Mouse (Mus musculus): ENCODE measurements at regions not wholly inside any gene's neighbourhood (a gene's known extent, or its start where the extent isn't known, plus 50 kb on each side); places are given as distances from the start of the nearest gene placed in this dataset.
A peak's percentile ranks its signal among the peaks of the same experiment; 100 is the strongest.

DNA sequence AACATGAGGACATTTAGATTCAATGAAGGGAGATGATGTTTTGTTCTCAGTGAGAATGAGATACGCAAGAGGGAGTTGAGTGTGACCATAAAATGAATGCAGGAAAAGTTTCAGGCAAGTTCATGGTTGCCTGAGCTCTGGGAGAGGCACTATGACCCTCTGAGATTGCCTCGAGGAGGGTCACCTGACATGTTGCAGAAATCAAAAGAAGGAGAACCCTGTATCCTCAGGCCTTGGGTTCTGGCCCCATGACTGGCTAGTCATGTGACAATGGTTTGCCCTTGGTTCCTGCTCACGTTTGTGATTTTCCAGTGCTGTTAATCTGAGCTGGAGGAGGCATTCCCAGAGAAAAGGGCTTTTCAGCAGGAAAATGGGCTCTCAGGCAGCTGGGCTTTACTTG is 98.9 kb downstream of the Mab21l3 start:
- no peak for DNase-seq (ENCODE audit: low spot score in 2 of 2)

GRCm38 (mm10) chr3:101749031-101749632 is 99.6 kb downstream of the Mab21l3 start:
- DNase-seq (ENCODE audit: low spot score in 2 of 2) = peak; percentile 12 to 49

- no peak for DNase-seq (ENCODE audit: low spot score in 2 of 2)
Observed at GRCm38 (mm10) chr3:101748186-101748585, 100.6 kb downstream of the Mab21l3 start.

GRCm38 (mm10) chr3:101740906-101741305 is 107.9 kb downstream of the Mab21l3 start:
- DNase-seq (ENCODE audit: low spot score in 2 of 2) = peak in 1 of 2 experiments; percentile 22

DNA sequence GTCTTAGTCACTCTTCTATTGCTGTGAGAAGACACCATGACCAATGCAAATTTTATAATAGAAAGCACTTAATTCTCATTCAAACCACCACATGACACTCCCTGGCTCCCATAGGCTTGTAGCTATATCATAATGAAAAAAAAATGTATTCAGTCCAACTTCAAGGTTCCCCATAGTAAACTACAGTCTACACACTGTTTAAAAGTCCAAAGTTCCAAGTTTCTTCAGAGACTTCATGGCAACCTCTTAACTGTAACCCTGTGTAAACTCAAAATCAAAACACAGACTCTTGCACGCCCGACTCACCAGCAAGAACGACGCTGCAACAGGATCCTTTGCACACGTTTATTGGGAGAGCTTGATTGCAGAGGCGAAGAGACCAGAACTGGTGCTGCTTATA is 111.6 kb downstream of the Mab21l3 start:
- no peak for DNase-seq (ENCODE audit: low spot score in 2 of 2)

DNA sequence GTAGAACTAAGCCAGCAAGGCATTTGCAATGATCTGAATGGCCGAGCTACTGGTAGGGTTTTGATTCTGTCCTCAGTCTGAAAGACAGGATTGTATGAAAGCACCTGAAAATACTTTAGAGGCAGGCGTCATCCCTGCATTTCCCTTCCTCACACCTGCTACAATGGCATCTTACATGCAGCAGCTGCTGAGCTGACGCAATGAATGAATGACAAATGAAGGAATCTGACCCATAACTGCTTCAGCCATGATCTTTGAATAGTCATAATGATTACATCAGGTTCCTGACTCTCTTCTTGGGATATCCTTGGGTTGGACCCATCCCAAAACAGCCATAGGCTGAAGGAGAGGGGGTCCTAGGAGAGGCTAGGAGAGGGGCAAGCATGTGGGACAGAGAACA is 119.7 kb downstream of the Mab21l3 start:
- no peak for DNase-seq (ENCODE audit: low spot score in 2 of 2)

DNA sequence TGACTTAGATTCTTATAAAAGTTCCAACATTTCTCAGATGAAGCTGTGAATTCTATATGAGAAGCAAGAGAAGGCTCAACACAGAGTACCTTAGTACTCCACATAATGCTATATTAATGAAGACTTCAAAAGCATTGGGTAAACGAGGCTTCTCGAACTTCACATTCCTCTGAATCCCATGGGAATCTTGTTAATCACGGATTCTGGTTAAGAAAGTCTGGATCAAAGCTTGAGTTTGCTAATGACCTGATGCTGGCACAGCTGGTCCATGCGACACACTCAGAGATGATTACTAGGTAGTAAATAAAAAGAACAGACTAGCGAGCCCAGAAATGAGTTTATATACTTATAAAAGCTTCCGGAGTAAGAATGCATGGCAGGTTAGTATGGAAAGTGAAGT is 118.4 kb upstream of the Atp1a1 start:
- no peak for DNase-seq (ENCODE audit: low spot score in 2 of 2)

GRCm38 (mm10) chr3:101722001-101722400 is 117.5 kb upstream of the Atp1a1 start:
- DNase-seq (ENCODE audit: low spot score in 2 of 2) = no peak

DNA sequence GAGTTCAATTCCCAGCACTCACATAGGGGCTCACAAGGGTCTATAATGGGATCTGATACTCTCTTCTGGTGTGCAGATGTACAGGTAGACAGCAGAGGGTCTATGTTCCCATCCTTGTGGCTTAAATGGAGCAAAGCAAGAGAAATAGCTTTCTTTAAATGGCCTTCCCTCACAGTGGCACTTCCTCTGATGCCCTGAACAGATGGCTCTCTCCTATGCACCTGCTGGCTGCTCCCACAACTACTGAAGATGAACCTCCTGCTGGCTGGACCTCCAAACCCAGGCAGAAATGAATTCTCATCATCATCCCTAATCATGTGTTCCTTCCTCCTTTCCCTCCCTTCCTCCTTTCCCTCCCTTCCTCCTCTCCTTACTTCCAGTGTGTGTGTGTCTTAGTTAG is 110.9 kb upstream of the Atp1a1 start:
- no peak for DNase-seq (ENCODE audit: low spot score in 2 of 2)

- DNase-seq (ENCODE audit: low spot score in 2 of 2) = no peak
Observed at GRCm38 (mm10) chr3:101714810-101715209, 110.3 kb upstream of the Atp1a1 start.

GRCm38 (mm10) chr3:101713669-101714068 is 109.2 kb upstream of the Atp1a1 start:
- no peak for DNase-seq (ENCODE audit: low spot score in 2 of 2)

DNA sequence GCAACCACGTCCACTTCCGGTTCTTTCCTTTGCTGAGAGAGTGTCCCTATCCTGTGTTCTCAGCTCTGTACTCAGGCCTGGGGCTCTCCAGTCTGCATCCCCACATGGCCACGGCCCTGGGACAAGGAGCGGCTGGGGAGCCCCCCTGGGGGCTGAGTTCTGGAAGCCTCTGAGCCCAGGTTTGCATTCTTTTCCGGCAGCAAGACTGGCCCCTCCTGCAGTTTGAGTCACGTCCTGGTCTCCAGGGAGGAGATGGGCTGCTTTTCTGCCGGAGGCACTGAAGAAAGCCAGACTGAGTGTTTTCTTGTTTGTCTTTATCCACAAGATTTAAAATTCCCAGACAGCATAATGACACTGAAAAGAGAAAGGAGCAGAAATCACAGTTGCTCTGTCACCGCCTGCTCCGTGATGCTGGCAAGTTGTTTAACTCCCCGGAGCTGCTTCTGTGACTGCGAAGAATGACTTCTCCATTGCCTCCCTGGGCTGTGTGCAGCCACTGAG is 108.7 kb upstream of the Atp1a1 start:
- peak in 1 of 2 experiments; percentile 24 for DNase-seq (ENCODE audit: low spot score in 2 of 2)

DNA sequence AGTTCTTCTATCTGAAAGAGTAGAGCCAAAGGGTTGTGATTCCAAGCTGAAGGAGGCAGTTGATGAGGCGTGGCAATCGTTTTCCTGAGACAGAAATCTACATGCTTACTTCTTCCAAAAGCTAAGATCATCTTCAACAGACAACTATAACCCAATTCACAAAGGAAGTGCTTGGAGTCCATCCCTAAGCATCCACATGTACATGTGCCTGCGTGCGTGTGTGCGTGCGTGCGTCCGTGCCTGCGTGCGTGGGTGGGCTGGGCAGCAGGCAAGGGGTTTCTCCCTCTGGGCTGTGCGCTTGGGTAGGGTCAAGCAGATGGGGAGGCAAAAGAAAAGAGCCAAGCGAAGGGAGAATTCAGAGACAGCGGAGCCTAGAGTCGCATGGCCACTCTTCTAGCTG is 108.2 kb upstream of the Atp1a1 start:
- no peak for DNase-seq (ENCODE audit: low spot score in 2 of 2)

GRCm38 (mm10) chr3:101711594-101712171 is 107.2 kb upstream of the Atp1a1 start:
- no peak for DNase-seq (ENCODE audit: low spot score in 2 of 2)

GRCm38 (mm10) chr3:101709379-101709970 is 105.0 kb upstream of the Atp1a1 start:
- DNase-seq (ENCODE audit: low spot score in 2 of 2) = no peak

GRCm38 (mm10) chr3:101708821-101709220 is 104.3 kb upstream of the Atp1a1 start:
- no peak for DNase-seq (ENCODE audit: low spot score in 2 of 2)

DNA sequence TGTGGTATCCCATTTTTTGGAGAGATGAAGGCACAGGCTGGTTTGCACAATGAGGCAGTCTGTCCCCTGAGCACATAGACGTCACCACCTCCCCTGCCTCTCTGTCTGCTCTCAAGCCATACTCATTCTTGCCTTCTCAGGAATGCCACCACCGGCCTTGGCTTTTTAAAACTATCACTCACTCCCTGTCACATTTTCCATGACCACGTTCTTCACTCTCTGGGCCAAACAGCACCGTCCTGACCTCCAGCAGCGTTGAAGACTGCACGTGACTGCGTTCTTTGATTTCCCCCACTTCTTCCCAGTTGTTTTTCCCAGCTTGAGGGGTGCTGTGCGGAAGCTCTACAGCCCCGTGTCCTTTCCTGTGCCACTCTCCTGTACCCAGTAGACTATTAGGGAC is 100.4 kb upstream of the Atp1a1 start:
- no peak for DNase-seq (ENCODE audit: low spot score in 2 of 2)

DNA sequence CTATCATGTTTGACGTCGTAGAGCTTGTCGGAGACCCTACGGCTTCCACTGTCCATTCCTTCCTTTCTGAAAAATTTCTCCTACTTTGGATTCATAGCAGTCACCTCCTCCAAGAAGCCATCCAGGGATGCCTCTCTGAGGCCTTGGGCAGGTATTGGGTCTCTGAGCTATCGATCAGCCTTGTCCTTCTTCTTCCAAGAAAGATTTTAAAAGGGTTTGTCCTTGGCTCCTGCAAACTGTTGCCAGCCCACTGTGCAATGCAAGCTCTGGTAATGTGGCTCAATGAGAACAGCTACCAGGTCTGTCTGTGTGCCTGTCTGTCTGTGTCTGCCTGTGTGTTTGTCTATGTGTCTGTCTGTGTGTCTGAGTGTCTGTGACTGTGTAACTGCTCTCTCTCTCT is 99.8 kb upstream of the Atp1a1 start:
- no peak for DNase-seq (ENCODE audit: low spot score in 2 of 2)

DNA sequence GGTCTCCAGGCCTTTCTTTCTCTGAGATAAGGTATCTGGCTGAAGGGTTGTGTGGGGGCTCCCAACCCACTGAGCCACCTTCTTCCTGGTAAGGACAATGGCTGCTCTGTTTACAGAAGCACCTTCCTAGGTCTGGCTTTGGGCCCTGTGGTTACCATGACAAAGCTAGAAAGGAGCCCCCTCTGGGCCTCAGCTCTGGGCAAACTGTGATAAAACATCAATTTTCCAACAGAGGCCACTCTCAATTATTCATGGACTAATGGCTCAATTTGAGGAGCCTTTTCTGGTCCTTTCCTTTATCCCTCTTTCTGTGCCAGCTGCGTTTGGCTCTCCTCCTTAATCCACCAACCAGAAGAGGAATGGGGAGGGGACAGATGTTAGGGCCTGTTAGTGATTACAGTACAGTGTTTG is 97.3 kb upstream of the Atp1a1 start:
- no peak for DNase-seq (ENCODE audit: low spot score in 2 of 2)

DNA sequence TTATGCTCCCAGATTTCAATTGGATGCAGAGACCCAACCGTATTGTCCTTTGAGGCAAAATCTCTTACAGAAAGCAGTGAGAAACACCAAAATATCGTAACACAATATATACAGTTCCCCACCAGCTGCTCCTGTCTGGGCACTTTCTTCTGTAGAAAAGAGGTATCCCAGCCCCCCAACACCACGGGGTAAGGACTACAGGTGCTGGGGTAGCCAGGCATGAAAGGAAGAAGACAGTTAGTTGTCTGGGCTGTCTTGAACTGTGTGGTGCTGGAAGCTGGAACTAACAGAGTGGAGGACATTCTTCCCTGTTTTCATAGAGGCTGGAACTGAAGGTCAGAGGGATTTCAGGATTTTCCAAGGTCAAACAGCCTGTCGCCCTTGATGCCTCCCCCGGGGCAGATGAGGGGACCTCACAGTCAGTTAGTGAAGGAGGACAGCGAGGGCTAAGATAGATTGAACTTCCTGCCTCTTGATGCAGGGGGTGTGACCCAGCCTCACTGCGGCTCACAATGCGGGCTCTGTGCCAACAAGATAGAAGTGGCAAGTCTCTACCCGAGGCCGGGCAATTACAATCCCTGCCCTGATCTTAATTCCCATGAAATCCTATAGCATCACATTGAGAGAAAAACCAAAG is 96.6 kb upstream of the Atp1a1 start:
- DNase-seq (ENCODE audit: low spot score in 2 of 2) = no peak

- peak; percentile 43 to 46 for DNase-seq (ENCODE audit: low spot score in 2 of 2)
Observed at GRCm38 (mm10) chr3:101699929-101700681, 95.6 kb upstream of the Atp1a1 start.

DNA sequence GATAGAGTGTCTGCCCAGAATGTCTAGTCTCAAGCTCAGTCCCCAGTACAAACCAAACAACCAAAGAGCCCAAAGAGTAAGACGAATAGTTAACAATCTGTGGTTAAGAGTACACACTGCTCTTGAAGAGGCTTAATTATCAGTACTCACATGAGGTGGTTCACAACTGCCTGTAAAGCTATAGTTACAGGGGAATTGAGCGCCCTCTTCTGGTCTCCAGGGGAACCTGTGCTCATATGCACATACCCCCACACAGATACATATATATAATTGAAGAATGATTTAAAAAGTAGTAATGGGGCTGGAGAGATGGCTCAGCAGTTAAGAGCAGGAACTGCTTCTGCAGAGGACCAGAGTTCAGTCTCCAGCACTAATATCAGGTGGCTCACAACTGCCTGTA is 92.3 kb upstream of the Atp1a1 start:
- DNase-seq (ENCODE audit: low spot score in 2 of 2) = no peak
